Mouse (Mus musculus) spleen, postnatal 10 days (tissue): ENCODE data around the gene Ces4a.
"Not testable (repeated sequence)": the region's sequence is repeated elsewhere in the genome, so short reads cannot be mapped to it uniquely, and the experiment has no call there.

Experiments used
- DNase-seq, 2 experiments: peaks; one replicate each; pipeline ENCODE4 v3.0.0; 2021 to 2022; ENCODE audit warnings: low spot score in 2 of 2

Gene Ces4a

DNA sequence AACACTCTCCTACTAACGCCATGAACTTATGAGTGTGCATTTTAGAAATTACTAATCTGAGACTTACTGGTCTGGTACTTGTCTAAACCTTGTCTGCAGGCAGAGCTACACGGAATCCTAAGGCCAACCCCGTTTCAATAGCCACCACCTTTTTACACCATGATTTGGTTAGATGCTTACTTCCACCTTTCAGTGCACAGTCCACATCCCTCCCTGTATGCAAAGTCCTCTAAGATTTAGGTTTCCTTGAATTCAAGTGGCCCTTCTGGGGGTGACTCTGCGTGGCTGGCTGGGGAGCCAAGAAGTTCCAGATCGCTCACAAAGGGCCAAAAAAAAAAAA lies 38.4 kb downstream of the Ces4a start:
- DNase-seq: no peak

DNA sequence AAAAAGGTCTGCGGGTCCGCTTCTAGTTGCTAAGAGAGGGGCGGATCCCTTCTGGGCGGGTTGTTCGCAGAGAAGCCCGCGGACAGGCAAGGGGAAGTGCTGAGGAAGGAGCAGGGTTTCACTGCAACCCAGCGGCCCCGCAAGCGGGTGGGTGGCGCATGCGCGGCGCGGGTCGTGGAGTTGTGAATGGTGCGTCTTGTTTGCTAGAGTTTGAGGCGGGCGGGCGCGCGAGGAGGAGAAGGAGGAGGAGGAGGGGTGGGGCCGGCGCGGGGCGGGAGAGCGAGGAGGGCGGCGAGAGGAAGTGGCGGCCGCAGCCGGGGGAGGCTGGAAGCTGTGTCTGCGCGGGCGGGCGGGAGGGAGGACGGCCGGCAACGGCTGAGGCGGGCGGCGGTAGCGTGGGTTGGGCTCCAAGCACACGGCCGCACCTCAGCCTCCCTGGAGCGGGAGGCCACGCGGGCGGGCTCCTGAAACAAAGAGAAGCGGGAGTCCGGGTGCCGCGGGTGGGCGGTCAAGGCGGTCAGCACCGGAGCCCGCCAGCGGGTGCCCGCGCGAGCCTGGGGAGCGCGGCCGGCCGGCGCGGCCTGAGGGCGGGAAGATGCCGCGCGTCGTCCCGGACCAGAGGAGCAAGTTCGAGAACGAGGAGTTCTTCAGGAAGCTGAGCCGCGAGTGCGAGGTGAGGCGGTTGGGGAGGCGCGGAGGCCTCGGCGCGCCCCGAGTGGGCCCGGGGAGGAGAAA lies 38.9 kb downstream of the Ces4a start, which contains the start of gene Cbfb:
Gene Cbfb (plus strand): TSS at position 294 of the 735 bp plus-strand sequence.
- peak; percentile 72 to 95 for DNase-seq

DNA sequence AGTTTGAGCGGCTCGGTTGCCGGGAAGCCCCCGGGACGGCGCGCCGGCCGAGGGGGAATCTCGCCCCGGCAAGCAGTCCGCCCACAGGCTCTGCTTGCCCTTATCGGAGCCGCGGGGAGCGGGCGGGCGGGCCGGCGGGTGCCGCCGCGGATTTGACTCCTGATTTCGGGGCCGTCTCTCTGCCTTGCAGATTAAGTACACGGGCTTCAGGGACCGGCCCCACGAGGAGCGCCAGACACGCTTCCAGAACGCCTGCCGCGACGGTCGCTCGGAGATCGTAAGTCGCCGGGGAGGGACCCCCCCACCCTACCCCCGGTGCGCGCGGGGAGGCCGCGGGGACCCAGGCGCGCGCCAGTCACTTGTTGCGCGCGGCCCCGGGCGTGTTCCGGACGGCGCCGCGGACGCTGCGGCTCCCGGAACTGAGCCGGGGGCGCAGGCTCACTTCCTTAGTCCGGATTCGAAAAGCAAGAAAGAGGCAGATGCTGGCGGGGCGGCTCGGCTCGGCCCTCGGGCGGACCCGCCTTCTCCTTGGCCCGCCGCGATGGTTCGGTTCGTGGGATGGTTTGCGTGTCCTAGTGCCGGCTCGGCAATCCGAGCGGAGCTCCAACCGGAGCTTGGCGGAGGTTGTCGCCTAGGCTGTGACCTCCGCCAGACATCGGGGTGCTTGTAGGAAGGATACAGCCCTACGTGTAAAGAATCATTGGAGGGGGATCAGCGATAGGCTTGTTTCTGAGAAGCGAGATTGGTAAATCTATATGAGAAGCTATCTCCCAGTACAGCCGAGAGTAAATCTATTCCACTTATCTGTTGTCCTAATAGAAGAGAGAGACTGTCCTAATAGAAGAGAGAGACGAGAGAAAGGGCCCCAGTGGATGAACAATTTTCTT lies 39.8 kb downstream of the Ces4a start:
- peak; percentile 48 to 64 for DNase-seq

DNA sequence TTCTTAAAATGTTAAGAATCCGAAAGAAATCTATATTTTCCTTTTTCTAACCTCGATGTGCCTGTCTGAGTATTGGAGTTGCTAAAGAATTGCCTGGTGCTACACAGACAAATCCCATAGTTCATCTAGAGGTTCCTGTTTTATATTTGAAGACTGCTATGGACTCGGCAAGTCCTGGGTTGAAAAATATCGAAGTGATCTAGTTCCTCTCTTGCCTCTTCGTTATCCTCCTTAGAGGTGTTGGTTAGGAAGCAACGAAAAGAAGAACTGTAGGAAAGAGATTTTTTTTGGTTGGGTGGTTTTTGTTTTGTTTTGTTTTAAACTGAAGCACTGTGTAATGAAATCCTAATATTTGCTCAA lies 40.4 kb downstream of the Ces4a start:
- DNase-seq: no peak

DNA sequence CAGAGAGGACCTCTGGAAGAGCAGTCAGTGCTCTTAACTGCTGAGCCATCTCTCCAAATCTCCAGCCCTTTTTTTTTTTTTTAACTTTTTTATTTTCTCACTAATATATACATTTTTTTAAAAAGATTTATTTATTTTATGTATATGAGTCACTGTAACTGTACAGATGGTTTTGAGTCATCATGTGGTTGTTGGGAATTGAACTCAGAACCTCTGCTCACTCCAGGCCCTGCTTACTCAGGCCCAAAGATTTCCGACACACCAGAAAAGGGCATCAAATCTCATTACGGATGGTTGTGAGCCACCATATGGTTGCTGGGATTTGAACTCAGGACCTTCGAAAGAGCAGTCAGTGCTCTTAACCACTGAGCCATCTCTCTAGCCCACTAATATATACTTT lies 43.7 kb downstream of the Ces4a start:
- DNase-seq: not testable (repeated sequence)

DNA sequence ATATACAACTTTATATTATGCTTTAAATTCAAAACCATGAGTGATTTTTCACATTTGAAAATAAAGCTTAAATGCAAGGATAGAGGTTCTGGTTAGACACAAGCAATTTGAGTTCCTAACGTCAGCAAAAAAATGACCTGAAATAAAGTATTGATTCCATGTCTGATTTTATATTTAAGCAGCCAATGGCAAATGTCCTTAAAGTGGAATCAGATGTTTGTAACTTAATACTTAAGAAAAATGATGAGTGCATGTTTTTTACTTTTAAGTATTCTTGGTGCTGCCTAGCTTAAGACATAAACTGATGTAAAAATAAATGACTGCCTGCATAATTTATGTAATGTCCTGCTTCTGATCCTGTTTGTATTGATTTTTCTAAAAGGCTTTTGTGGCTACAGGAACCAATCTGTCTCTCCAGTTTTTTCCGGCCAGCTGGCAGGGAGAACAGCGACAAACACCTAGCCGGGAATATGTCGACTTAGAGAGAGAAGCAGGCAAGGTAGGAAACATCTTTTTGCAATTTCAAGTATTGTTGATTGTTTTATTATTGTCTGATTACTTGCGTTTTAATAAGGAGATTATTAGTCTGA lies 46.7 kb downstream of the Ces4a start:
- no peak for DNase-seq

DNA sequence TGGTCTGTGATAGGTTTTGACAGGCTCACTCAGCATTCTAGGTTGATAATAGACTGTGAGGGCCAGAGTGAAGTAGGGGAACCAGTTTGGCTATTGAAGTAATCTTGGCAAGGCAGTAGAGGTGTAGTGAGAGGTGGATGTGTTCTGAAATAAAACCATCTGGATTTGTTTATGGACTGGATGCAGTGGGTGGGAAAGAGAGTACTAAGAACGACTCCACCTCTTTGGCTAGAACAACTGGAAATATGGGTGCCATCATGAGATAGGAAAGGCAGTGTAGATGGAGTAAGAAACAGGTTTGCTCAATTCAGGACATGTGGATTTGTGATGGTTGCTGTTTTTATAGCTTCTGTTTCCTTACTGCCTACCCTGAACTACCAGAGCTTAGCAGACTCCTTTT lies 50.6 kb downstream of the Ces4a start:
- DNase-seq: no peak

DNA sequence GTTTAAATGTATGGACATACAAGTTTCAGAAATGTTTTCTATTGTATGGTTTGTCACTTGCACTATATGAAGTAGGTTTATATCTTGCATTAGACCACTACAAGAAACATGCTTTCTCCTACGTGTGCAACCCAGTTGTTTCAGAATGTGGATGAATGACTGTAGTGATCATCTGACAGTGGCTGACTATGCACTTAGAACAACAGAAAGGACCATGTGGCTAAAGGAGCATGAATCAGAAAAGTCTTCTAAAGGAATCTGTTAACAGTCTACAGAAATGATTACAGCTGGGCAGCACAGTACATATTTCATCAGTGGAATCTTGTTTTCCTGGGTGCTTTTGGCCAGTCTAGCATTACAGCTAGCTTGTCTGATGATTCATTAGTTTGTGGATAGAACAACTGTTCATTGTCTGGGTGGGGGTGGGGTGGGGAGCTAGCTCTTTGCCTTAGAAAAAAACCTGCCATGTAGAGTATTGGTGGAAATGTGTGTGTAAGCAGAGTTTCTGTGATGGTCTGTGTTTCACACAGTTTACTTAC lies 54.9 kb downstream of the Ces4a start:
- DNase-seq: no peak

DNA sequence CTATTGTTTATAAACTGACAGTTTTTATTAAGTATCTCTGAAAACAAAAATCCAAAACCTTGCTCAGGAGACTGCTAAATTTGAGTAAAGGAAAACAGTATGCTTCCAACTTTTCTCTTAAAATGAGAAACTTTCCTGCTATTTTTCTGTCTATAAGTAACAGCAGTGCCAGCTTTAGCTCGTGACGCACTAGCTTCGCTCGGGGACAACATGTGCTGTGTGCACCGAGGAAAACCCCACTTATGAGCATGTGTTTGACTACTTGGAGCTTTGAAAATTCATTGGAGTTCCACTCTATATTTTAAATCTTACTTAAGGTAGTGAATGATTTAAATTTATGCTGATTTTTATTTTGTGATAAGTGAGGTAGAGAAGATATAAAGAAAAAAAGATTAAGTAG lies 60.6 kb downstream of the Ces4a start:
- DNase-seq: no peak
